Mouse (Mus musculus): ENCODE measurements at regions not wholly inside any gene's neighbourhood (a gene's known extent, or its start where the extent isn't known, plus 50 kb on each side); places are given as distances from the start of the nearest gene placed in this dataset.
A peak's percentile ranks its signal among the peaks of the same experiment; 100 is the strongest.

DNA sequence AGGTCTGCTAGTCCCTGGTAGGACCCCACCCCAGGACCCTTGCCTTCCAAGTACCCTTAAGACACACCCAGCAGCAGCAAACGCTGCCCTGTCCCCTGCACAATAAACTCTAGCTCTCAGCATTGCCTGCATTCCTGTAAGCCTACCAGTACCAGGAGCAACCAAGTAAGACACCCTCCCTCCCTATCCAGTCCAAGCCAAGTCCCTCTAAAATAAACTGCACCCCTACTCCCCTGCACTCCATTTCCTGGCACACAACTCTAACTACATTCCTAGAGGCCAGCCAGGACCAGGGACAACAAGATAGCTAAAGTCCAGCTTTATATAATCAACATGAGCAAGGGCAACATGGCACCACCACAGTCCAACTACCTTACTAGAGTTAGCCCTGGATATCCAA lies 103.5 kb downstream of the Ids start:
- no peak for DNase-seq (ENCODE audit: low spot score in 2 of 2)

GRCm38 (mm10) chrX:70216011-70216410 lies 148.9 kb downstream of the Ids start:
- no peak for DNase-seq (ENCODE audit: low spot score in 2 of 2)

DNA sequence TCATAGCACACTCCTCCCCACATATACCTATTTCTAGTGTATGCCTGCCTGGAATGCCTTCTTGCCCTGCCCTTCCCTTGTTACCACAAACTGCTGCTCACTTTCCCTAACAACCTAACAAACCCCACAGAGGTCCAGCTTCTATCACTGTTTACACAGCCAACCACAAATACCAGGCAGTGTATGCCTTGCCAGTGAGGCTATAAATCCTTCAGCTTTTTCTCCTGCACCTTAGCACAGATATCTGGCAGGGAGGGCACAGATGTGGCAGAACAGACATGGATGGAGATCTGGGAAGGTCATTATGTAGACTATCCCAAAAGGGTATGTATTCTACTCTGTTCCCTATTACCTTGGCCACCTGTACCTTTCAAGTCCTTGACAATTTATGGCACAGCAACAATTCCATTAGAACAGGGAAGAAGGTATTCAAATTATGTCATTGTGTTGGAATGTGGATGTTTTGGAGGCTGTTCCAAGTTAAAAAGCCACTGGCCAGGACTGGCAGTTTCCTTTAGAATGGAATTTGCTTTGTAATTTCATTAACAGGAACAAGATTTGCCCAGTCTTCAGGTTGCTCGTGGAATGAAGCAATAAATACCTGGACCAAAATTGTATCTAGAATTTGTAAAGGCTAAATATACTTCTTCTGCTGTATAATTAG lies 180.3 kb downstream of the Ids start:
- no peak for DNase-seq (ENCODE audit: low spot score in 2 of 2)

- peak in 1 of 2 experiments; percentile 16 for DNase-seq (ENCODE audit: low spot score in 2 of 2)
Observed at GRCm38 (mm10) chrX:70169737-70170136, 195.1 kb downstream of the Ids start.

DNA sequence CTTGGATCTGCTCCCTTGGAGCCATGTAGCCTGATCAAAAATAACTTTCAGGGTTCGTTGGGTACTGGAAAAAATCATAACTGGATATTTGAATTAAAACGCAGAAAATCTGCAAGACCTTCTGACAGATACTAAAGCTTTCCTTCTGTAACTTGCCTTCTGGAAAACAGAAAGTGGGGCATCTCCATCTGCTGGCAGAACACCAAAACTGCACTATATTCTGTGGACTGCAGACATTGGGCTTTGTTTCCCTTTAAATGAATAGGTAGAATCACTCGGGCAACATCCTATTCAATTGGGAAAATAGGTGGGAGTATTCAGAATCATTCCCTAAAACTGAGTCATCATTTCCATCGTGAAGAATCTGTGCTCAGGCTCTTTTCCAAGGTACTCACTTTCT lies 203.9 kb downstream of the Ids start:
- DNase-seq (ENCODE audit: low spot score in 2 of 2) = peak; percentile 40 to 52

Data from right cerebral cortex, postnatal 10 days (tissue).